Mouse (Mus musculus) 3134 (cell line): ENCODE results near the gene Lpcat2b.
"Not testable (repeated sequence)": the region's sequence is repeated elsewhere in the genome, so short reads cannot be mapped to it uniquely, and the experiment has no call there.

Experiments used
- DNase-seq: peaks from one replicate; pipeline ENCODE4 v3.0.0-alpha.2; 2011; ENCODE audit warnings: low spot score; ENCODE audit not compliant: insufficient read length; ENCODE audit errors: extremely low read depth

Lpcat2b gene

GRCm38 (mm10) chr5:107431249-107431648 lies at the start of gene Lpcat2b:
Lpcat2b (plus strand) TSS chr5:107431549.
- no peak for DNase-seq

- not testable (repeated sequence) for DNase-seq
Observed at GRCm38 (mm10) chr5:107386448-107386847, 44.9 kb upstream of the Lpcat2b start.

DNA sequence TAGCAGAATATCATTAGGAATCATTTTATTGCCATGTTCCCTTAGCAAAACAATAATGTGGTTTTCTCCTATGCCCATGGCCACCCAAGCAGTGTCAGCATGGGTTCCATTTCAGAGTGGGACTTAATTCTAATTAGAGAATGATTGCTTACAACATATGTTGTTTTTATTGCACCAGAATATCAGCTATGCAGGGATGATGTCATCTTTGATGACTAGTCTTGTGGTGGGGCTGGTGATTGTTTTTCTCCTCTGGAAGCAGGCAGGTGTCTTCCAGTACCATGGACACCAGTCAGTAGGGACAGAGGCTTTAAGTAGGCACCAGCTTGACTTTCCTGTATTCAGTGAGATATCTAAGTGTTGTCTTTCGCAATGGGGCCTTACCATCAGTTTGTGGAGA lies 43.6 kb upstream of the Lpcat2b start:
- DNase-seq: no peak

- DNase-seq: no peak
Observed at GRCm38 (mm10) chr5:107389373-107389772, 42.0 kb upstream of the Lpcat2b start.

DNA sequence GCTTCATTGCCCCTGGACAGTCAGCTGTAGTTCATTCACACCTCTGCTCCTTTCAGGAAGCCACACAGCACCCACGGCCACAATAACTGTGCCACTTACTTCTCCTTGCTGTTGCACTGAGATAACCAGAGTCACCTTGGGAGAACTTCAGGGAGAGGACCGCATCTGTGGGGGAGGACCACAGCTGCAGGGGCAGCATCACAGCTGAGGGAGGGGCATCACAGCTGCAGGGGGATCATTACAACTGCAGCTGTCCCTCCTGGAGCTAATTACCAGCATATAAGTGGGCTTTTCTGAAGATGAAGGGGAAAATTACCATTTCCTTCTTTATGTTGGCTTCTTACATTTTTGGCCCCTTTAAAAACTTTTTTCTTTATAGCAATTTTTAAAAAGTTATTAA lies 36.9 kb upstream of the Lpcat2b start:
- no peak for DNase-seq

GRCm38 (mm10) chr5:107402436-107402835 lies 28.9 kb upstream of the Lpcat2b start, which contains the start of gene Ephx4:
Ephx4 (plus strand) TSS chr5:107402736.
- no peak for DNase-seq

- DNase-seq: no peak
Observed at GRCm38 (mm10) chr5:107403011-107403946, 28.1 kb upstream of the Lpcat2b start.

- DNase-seq: no peak
Observed at GRCm38 (mm10) chr5:107403947-107404684, 27.2 kb upstream of the Lpcat2b start.

- no peak for DNase-seq
Observed at GRCm38 (mm10) chr5:107405361-107405760, 26.0 kb upstream of the Lpcat2b start.

GRCm38 (mm10) chr5:107410305-107410704 lies 21.0 kb upstream of the Lpcat2b start:
- DNase-seq: no peak

DNA sequence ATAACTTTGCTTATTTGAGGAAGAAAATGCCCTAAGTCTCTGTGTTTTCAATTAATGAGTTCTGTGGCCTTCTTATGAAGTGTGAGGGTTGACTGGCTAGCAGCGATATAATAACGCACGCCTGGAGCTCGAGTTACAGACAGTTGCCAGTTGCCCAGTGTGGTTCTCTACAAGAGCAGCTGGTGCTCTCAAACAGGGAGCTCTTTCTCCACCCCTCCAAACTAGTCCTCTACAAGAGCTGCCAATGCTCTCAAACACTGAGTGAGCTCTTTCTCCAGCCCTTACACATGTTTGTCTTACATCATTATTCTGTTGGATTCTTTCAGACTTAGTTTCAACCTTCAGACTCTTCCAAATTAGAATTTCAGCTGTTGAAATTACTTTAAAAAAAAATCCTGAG lies 20.0 kb upstream of the Lpcat2b start:
- DNase-seq: no peak

DNA sequence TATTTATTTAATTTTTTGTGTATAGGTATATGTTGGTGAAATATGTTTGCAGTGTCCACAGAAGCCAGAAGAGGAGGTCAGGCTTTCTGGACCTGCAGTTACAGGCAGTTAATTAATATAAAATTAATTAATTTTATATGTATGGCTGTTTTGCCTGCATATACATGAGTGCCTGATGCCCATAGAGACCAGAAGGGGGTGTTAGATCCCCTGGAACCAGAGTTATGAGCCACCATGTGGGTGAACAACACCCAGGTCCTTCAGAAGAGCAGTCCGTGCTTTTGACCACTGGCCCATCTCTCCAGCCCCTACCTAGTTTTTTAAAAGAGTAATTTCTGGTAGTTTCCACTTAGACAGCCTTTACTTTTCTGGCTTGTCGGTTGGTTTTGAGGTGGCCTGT lies 19.1 kb upstream of the Lpcat2b start:
- no peak for DNase-seq

DNA sequence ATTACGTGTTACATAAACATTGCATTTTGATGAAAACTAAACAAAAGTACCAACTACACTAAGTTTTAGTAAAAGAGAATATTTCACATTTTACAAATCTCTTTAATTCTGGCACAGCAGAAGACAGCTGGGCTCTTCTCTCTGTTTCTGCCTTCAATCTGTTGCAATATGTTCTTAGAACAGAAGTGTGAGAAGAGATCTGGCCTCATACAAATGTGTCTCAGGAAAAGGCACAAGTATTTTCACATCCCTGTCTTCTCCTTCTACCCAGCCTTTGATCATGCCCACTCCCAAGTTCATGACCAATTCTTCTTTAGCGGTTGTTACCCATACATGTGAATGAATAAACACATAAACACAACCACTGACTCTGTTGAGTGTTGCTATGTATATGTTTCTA lies 16.3 kb upstream of the Lpcat2b start:
- no peak for DNase-seq

GRCm38 (mm10) chr5:107421676-107422075 lies 9.7 kb upstream of the Lpcat2b start:
- DNase-seq: no peak

DNA sequence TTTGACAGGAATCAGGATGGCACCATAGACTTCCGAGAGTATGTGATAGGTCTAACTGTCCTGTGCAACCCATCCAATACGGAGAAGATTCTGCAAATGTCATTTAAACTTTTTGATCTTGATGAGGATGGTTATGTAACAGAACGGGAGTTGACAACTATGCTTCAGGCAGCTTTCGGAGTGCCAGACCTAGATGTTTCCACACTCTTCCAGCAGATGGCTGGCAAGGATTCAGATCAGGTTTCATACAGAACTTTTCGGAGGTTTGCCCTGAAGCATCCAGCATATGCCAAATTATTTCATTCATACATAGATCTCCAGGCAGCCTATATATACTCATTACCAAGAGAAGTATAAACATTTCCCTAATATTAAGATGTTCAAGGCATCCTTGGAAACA lies 2.7 kb downstream of the Lpcat2b start:
- DNase-seq: no peak

DNA sequence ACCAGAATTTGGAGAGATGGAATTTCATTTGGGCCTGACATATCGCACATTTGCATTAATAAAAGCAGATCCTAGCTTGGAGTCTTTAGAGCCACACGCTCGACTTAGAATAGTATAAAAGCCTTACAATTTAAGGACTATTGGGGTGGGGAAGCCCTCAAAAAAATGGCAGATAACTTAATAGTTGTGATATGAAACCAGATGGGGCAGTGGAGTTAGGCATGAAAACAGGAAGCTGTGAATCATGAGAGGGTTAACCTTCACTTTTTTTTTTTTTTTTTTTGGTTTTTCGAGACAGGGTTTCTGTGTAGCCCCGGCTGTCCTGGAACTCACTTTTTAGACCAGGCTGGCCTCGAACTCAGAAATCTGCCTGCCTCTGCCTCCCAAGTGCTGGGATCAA lies 4.8 kb downstream of the Lpcat2b start:
- DNase-seq: no peak

GRCm38 (mm10) chr5:107436587-107437209 lies 5.3 kb downstream of the Lpcat2b start:
- DNase-seq: no peak

GRCm38 (mm10) chr5:107437464-107438281 lies 6.3 kb downstream of the Lpcat2b start, which contains the start of gene Btbd8:
Btbd8 (plus strand) TSS chr5:107437997.
- DNase-seq: peak; percentile 93

GRCm38 (mm10) chr5:107438353-107438752 lies 7.0 kb downstream of the Lpcat2b start:
- DNase-seq: no peak

- no peak for DNase-seq
Observed at GRCm38 (mm10) chr5:107441881-107442280, 10.5 kb downstream of the Lpcat2b start.
